Mouse (Mus musculus): Measurements from ENCODE around the gene Man1b1. TPM values are rescaled to one million over a fixed set of nuclear protein-coding genes. Genes with fewer than 3 reads are reported as not detected.

Man1b1 gene
- polyA plus RNA-seq, 1 experiment from 2014 or later: 97.6 TPM

DNA sequence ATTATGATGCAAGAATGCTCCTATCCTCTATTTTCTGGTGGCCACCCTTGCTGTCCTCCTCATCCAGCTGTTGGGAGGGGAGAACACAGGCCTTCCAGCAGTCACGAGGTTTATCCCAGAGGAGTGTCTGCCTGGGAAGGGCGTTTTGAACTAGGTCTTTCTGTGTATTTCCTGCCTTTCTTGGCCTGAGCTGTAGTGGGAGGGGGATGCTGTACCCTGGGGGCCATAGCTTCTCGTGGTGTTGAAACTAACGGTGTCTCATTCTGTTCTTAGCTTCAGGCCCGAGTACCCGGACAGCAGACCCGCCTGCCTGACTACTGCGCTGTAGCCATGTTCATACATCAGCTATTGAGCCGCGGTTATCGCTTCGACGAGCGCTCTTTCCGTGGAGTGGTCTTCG, 68.2 kb downstream of the Man1b1 start:
- Histone ChIP-seq H3K4me1 (ENCODE audit: control insufficient read depth, insufficient read depth, low read length) (peaks cover 5% of the 10 kb centered on the region), H3K36me3 (ENCODE audit: control insufficient read depth, insufficient read depth, low read length) (no peaks in the 10 kb centered on the region), H3K27ac (replicated peaks; ENCODE audit: low read depth, low read length) (no peak overlapping the region), H3K9me3 (ENCODE audit: control insufficient read depth, low read length) (no peaks in the 10 kb centered on the region), H3K4me2 (ENCODE audit: low read depth, severe bottlenecking) (no peak overlapping the region), H3K4me3 (ENCODE audit: low read depth, low read length) (no peak overlapping the region), H3K9ac (ENCODE audit: low read length) (no peak overlapping the region), H3K27me3 (ENCODE audit: control insufficient read depth, insufficient read depth, low read length) (peaks cover 80% of the 10 kb centered on the region)
- no peak for ATAC-seq (ENCODE audit: insufficient number of reproducible peaks, low FRiP score, low TSS enrichment, low read depth)
- DNase-seq (ENCODE audit: low spot score): no peak
- 24% methylated on average over 16 of the region's 16 CpGs for WGBS

DNA sequence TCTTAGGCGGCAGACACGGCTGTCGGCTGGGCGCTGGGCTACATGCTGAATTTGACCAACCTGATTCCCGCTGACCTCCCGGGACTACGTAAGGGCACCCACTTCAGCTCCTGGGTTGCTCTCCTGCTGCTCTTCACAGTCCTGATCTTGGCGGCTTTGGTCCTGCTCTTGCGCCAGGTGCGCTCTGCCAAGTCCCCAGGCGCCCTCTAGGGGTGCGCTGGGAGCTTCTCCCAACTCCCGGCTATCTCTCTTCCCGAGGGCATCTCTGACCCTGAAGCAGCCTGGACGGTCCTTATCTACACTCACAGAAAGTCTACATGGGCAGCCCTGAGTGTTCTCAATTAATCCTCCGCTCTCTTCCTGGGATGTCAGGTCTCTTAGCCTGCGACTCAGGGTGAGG, 68.6 kb downstream of the Man1b1 start:
- no peaks in the 10 kb centered on the region for H3K36me3 ChIP-seq (ENCODE audit: control insufficient read depth, insufficient read depth, low read length)
- H3K4me3 ChIP-seq (ENCODE audit: low read depth, low read length): no peak overlapping the region
- ATAC-seq (ENCODE audit: insufficient number of reproducible peaks, low FRiP score, low TSS enrichment, low read depth) (no peak), DNase-seq (ENCODE audit: low spot score) (no peak)
- no peak overlapping the region for H3K4me2 ChIP-seq (ENCODE audit: low read depth, severe bottlenecking)
- no peak overlapping the region for H3K9ac ChIP-seq (ENCODE audit: low read length)
- no peaks in the 10 kb centered on the region for H3K9me3 ChIP-seq (ENCODE audit: control insufficient read depth, low read length)
- H3K4me1 ChIP-seq (ENCODE audit: control insufficient read depth, insufficient read depth, low read length): peaks cover 5% of the 10 kb centered on the region
- WGBS: 3% methylated on average over 17 of the region's 17 CpGs
- H3K27me3 ChIP-seq (ENCODE audit: control insufficient read depth, insufficient read depth, low read length): peaks cover 76% of the 10 kb centered on the region
- H3K27ac ChIP-seq (replicated peaks; ENCODE audit: low read depth, low read length): no peak overlapping the region

Other genes with a start within 250 kb of the Man1b1 start
- 0.24 TPM in 1 of 2 replicates, not detected in the other for gene Noxa1, start 237.2 kb upstream of the Man1b1 start, polyA plus RNA-seq (2014; fragmentation: Nextera tagmentation; extraction: Ambion mirVana)
- 8.8 and 10.0 TPM in 2 replicates for gene Nrarp, start 151.6 kb upstream of the Man1b1 start, polyA plus RNA-seq (2014; fragmentation: Nextera tagmentation; extraction: Ambion mirVana)
- gene Tor4a, start 135.5 kb upstream of the Man1b1 start, polyA plus RNA-seq (2014; fragmentation: Nextera tagmentation; extraction: Ambion mirVana): 3.1 and 3.7 TPM in 2 replicates
- gene Nelfb, start 120.8 kb upstream of the Man1b1 start, polyA plus RNA-seq (2014; fragmentation: Nextera tagmentation; extraction: Ambion mirVana): 103 and 106 TPM in 2 replicates
- 0.19 TPM in 1 of 2 replicates, not detected in the other for gene Stpg3, start 117.7 kb upstream of the Man1b1 start, polyA plus RNA-seq (2014; fragmentation: Nextera tagmentation; extraction: Ambion mirVana)
- gene Fam166a, start 113.6 kb upstream of the Man1b1 start, polyA plus RNA-seq (2014; fragmentation: Nextera tagmentation; extraction: Ambion mirVana): not detected in 2 replicates
- gene Tubb4b, start 107.6 kb upstream of the Man1b1 start, polyA plus RNA-seq (2014; fragmentation: Nextera tagmentation; extraction: Ambion mirVana): 526 and 567 TPM in 2 replicates
- gene Slc34a3, start 98.0 kb upstream of the Man1b1 start, polyA plus RNA-seq (2014; fragmentation: Nextera tagmentation; extraction: Ambion mirVana): not detected in 2 replicates
- gene Rnf224, start 95.6 kb upstream of the Man1b1 start, polyA plus RNA-seq (2014; fragmentation: Nextera tagmentation; extraction: Ambion mirVana): not detected in 2 replicates
- 6.5 and 8.8 TPM in 2 replicates for gene Rnf208, start 90.1 kb upstream of the Man1b1 start, polyA plus RNA-seq (2014; fragmentation: Nextera tagmentation; extraction: Ambion mirVana)
- not detected in 2 replicates for gene Cysrt1, start 89.9 kb upstream of the Man1b1 start, polyA plus RNA-seq (2014; fragmentation: Nextera tagmentation; extraction: Ambion mirVana)
- gene AL732309.1, start 85.5 kb upstream of the Man1b1 start, polyA plus RNA-seq (2014; fragmentation: Nextera tagmentation; extraction: Ambion mirVana): 4.0 and 6.6 TPM in 2 replicates
- 11.1 and 14.6 TPM in 2 replicates for gene Tmem203, start 76.9 kb upstream of the Man1b1 start, polyA plus RNA-seq (2014; fragmentation: Nextera tagmentation; extraction: Ambion mirVana)
- gene Tprn, start 69.7 kb upstream of the Man1b1 start, polyA plus RNA-seq (2014; fragmentation: Nextera tagmentation; extraction: Ambion mirVana): 5.6 and 5.7 TPM in 2 replicates
- 237 and 242 TPM in 2 replicates for gene Ssna1, start 59.9 kb upstream of the Man1b1 start, polyA plus RNA-seq (2014; fragmentation: Nextera tagmentation; extraction: Ambion mirVana)
- 118 and 120 TPM in 2 replicates for gene Anapc2, start 59.9 kb upstream of the Man1b1 start, polyA plus RNA-seq (2014; fragmentation: Nextera tagmentation; extraction: Ambion mirVana)
- gene Tmem210, start 44.2 kb upstream of the Man1b1 start, polyA plus RNA-seq (2014; fragmentation: Nextera tagmentation; extraction: Ambion mirVana): not detected in 2 replicates
- not detected in 2 replicates for gene Lrrc26, start 42.4 kb upstream of the Man1b1 start, polyA plus RNA-seq (2014; fragmentation: Nextera tagmentation; extraction: Ambion mirVana)
- gene Grin1, start 13.2 kb upstream of the Man1b1 start, polyA plus RNA-seq (2014; fragmentation: Nextera tagmentation; extraction: Ambion mirVana): 0.60 and 1.4 TPM in 2 replicates
- gene Dpp7, start 24.0 kb downstream of the Man1b1 start, polyA plus RNA-seq (2014; fragmentation: Nextera tagmentation; extraction: Ambion mirVana): 16.6 and 18.8 TPM in 2 replicates
- 8.9 and 9.1 TPM in 2 replicates for gene Uap1l1, start 33.3 kb downstream of the Man1b1 start, polyA plus RNA-seq (2014; fragmentation: Nextera tagmentation; extraction: Ambion mirVana)
- 63.0 and 69.4 TPM in 2 replicates for gene Sapcd2, start 40.0 kb downstream of the Man1b1 start, polyA plus RNA-seq (2014; fragmentation: Nextera tagmentation; extraction: Ambion mirVana)
- gene Entpd2, start 63.5 kb downstream of the Man1b1 start, polyA plus RNA-seq (2014; fragmentation: Nextera tagmentation; extraction: Ambion mirVana): not detected in 2 replicates
- gene Npdc1, start 67.0 kb downstream of the Man1b1 start, polyA plus RNA-seq (2014; fragmentation: Nextera tagmentation; extraction: Ambion mirVana): 6.1 and 6.8 TPM in 2 replicates
- gene Fut7, start 90.9 kb downstream of the Man1b1 start, polyA plus RNA-seq (2014; fragmentation: Nextera tagmentation; extraction: Ambion mirVana): not detected in 2 replicates
- 3.1 and 3.8 TPM in 2 replicates for gene Abca2, start 96.4 kb downstream of the Man1b1 start, polyA plus RNA-seq (2014; fragmentation: Nextera tagmentation; extraction: Ambion mirVana)
- 0.81 TPM in 1 of 2 replicates, not detected in the other for gene Clic3, start 124.5 kb downstream of the Man1b1 start, polyA plus RNA-seq (2014; fragmentation: Nextera tagmentation; extraction: Ambion mirVana)
- gene Paxx, start 128.8 kb downstream of the Man1b1 start, polyA plus RNA-seq (2014; fragmentation: Nextera tagmentation; extraction: Ambion mirVana): 15.0 and 18.1 TPM in 2 replicates
- not detected in 2 replicates for gene Ptgds, start 137.7 kb downstream of the Man1b1 start, polyA plus RNA-seq (2014; fragmentation: Nextera tagmentation; extraction: Ambion mirVana)
- gene Lcn12, start 161.6 kb downstream of the Man1b1 start, polyA plus RNA-seq (2014; fragmentation: Nextera tagmentation; extraction: Ambion mirVana): not detected in 2 replicates
- gene Fbxw5, start 168.4 kb downstream of the Man1b1 start, polyA plus RNA-seq (2014; fragmentation: Nextera tagmentation; extraction: Ambion mirVana): 68.0 and 72.3 TPM in 2 replicates
- 5.6 and 5.8 TPM in 2 replicates for gene C8g, start 169.4 kb downstream of the Man1b1 start, polyA plus RNA-seq (2014; fragmentation: Nextera tagmentation; extraction: Ambion mirVana)
- 40.0 and 40.6 TPM in 2 replicates for gene Traf2, start 214.6 kb downstream of the Man1b1 start, polyA plus RNA-seq (2014; fragmentation: Nextera tagmentation; extraction: Ambion mirVana)
- 324 and 330 TPM in 2 replicates for gene Edf1, start 225.5 kb downstream of the Man1b1 start, polyA plus RNA-seq (2014; fragmentation: Nextera tagmentation; extraction: Ambion mirVana)
- gene Mamdc4, start 242.5 kb downstream of the Man1b1 start, polyA plus RNA-seq (2014; fragmentation: Nextera tagmentation; extraction: Ambion mirVana): 3.1 and 7.0 TPM in 2 replicates
- gene Phpt1, start 242.9 kb downstream of the Man1b1 start, polyA plus RNA-seq (2014; fragmentation: Nextera tagmentation; extraction: Ambion mirVana): 161 and 162 TPM in 2 replicates
- gene Ajm1, start 249.4 kb downstream of the Man1b1 start, polyA plus RNA-seq (2014; fragmentation: Nextera tagmentation; extraction: Ambion mirVana): 0.04 TPM in 1 of 2 replicates, not detected in the other

All from limb, embryonic 11.5 days (tissue).